Mouse (Mus musculus): ENCODE data around the gene Porcn. TPM values are rescaled to one million over a fixed set of nuclear protein-coding genes. Genes with fewer than 3 reads are reported as not detected.

The Porcn gene
- polyA plus RNA-seq, 1 experiment from 2014 or later = 11.3 TPM

DNA sequence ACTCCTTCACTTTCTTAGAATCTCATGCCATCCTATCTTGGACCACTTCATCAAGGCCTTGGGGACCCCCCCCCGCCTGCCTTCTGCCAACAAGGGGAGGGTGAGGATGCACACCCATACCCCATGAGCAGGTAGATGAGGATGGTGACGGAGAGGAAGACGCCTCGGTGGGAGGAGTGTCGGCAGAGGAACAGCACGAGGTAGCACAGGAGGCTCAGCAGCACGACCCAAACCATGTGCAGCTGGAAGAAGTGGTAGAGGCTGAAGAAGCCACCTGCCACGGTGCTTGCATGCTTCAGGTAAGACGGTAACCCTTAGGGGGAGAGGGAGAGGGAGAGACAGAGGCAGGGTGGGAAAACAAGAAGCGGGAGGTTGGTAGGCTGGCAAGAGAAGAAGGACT is 2.2 kb downstream of the Porcn start:
- H3K9ac ChIP-seq = no peak overlapping the region
- no peak overlapping the region for H3K27ac ChIP-seq
- ATAC-seq (ENCODE audit: insufficient read depth, low FRiP score, low read depth) = no peak
- H3K4me1 ChIP-seq = no peaks in the 10 kb centered on the region
- 81% methylated on average over 10 of the region's 10 CpGs for WGBS
- no peak overlapping the region for H3K4me3 ChIP-seq (replicated peaks)
- no peaks in the 10 kb centered on the region for H3K27me3 ChIP-seq (replicated peaks)
- H3K9me3 ChIP-seq = no peaks in the 10 kb centered on the region
- H3K4me2 ChIP-seq = no peak overlapping the region
- no peaks in the 10 kb centered on the region for H3K36me3 ChIP-seq

GRCm38 (mm10) chrX:8203105-8203504 is 3.2 kb downstream of the Porcn start:
- WGBS = 90% methylated on average over 14 of the region's 14 CpGs
- H3K36me3 ChIP-seq = no peaks in the 10 kb centered on the region
- H3K4me2 ChIP-seq = no peak overlapping the region
- H3K27ac ChIP-seq = no peak overlapping the region
- no peak for ATAC-seq (ENCODE audit: insufficient read depth, low FRiP score, low read depth)
- no peaks in the 10 kb centered on the region for H3K4me1 ChIP-seq
- H3K27me3 ChIP-seq (replicated peaks) = no peaks in the 10 kb centered on the region
- H3K9ac ChIP-seq = no peak overlapping the region
- H3K9me3 ChIP-seq = no peaks in the 10 kb centered on the region
- no peak overlapping the region for H3K4me3 ChIP-seq (replicated peaks)

GRCm38 (mm10) chrX:8193419-8193723 is 13.0 kb downstream of the Porcn start, which contains the start of gene Ebp:
Gene Ebp, minus strand, starts transcription at chrX:8193512.
- no peaks in the 10 kb centered on the region for H3K36me3 ChIP-seq
- peak within 1 kb of the TSS; percentile 57; the same call in 1 of the 2 replicates for H3K27ac ChIP-seq
- H3K27me3 ChIP-seq (replicated peaks) = no peaks in the 10 kb centered on the region
- H3K4me3 ChIP-seq (replicated peaks) = peak within 1 kb of the TSS; percentile 55
- peak within 1 kb of the TSS; percentile 39 for H3K9ac ChIP-seq
- 32% methylated on average over 10 of the region's 10 CpGs for WGBS
- H3K9me3 ChIP-seq = no peaks in the 10 kb centered on the region
- no peaks in the 10 kb centered on the region for H3K4me1 ChIP-seq
- peak within 1 kb of the TSS; percentile 62 for H3K4me2 ChIP-seq
- ATAC-seq (ENCODE audit: insufficient read depth, low FRiP score, low read depth) = no peak

- H3K4me2 ChIP-seq = peak overlapping the region; percentile 62
- H3K27me3 ChIP-seq (replicated peaks) = no peaks in the 10 kb centered on the region
- peak overlapping the region; percentile 39 for H3K9ac ChIP-seq
- 15% methylated on average over 38 of the region's 38 CpGs for WGBS
- peak overlapping the region; percentile 55 for H3K4me3 ChIP-seq (replicated peaks)
- no peaks in the 10 kb centered on the region for H3K4me1 ChIP-seq
- no peaks in the 10 kb centered on the region for H3K9me3 ChIP-seq
- H3K27ac ChIP-seq = peak overlapping the region; percentile 57; the same call in 1 of the 2 replicates
- H3K36me3 ChIP-seq = no peaks in the 10 kb centered on the region
- peak; percentile 98 for ATAC-seq (ENCODE audit: insufficient read depth, low FRiP score, low read depth)
Measured at GRCm38 (mm10) chrX:8192640-8193418, 13.5 kb downstream of the Porcn start.

GRCm38 (mm10) chrX:8192126-8192639 is 14.1 kb downstream of the Porcn start:
- peak; percentile 9; the same call in 1 of the 2 replicates for ATAC-seq (ENCODE audit: insufficient read depth, low FRiP score, low read depth)

GRCm38 (mm10) chrX:8182871-8183540 is 23.3 kb downstream of the Porcn start:
- no peak overlapping the region for H3K9ac ChIP-seq
- H3K9me3 ChIP-seq = no peaks in the 10 kb centered on the region
- no peak overlapping the region for H3K4me2 ChIP-seq
- H3K27me3 ChIP-seq (replicated peaks) = no peaks in the 10 kb centered on the region
- H3K36me3 ChIP-seq = no peaks in the 10 kb centered on the region
- no peaks in the 10 kb centered on the region for H3K4me1 ChIP-seq
- WGBS = 13% methylated on average over 7 of the region's 7 CpGs
- no peak overlapping the region for H3K4me3 ChIP-seq (replicated peaks)
- H3K27ac ChIP-seq = no peak overlapping the region
- ATAC-seq (ENCODE audit: insufficient read depth, low FRiP score, low read depth) = no peak

More at GRCm38 (mm10) chrX:8192126-8192639, 14.1 kb downstream of the Porcn start:
- H3K9ac ChIP-seq = peak overlapping the region; percentile 39
- H3K4me3 ChIP-seq (replicated peaks) = peak overlapping the region; percentile 55
- H3K36me3 ChIP-seq = no peaks in the 10 kb centered on the region
- H3K4me2 ChIP-seq = peak overlapping the region; percentile 62
- no peaks in the 10 kb centered on the region for H3K9me3 ChIP-seq
- WGBS = 14% methylated on average over 13 of the region's 13 CpGs
- H3K27me3 ChIP-seq (replicated peaks) = no peaks in the 10 kb centered on the region
- no peaks in the 10 kb centered on the region for H3K4me1 ChIP-seq
- peak overlapping the region; percentile 57; the same call in 1 of the 2 replicates for H3K27ac ChIP-seq

- Histone ChIP-seq H3K4me2 (no peak overlapping the region), H3K9me3 (no peaks in the 10 kb centered on the region), H3K9ac (no peak overlapping the region), H3K4me3 (replicated peaks) (no peak overlapping the region), H3K4me1 (no peaks in the 10 kb centered on the region; the same call in 1 of the 2 replicates), H3K36me3 (no peaks in the 10 kb centered on the region), H3K27ac (no peak overlapping the region), H3K27me3 (replicated peaks) (no peaks in the 10 kb centered on the region)
- ATAC-seq (ENCODE audit: insufficient read depth, low FRiP score, low read depth) = no peak
- WGBS = 89% methylated on average over 5 of the region's 5 CpGs
Measured at GRCm38 (mm10) chrX:8179646-8180045, 26.7 kb downstream of the Porcn start.

GRCm38 (mm10) chrX:8178871-8179270 is 27.5 kb downstream of the Porcn start:
- Histone ChIP-seq H3K4me2 (no peak overlapping the region), H3K27me3 (replicated peaks) (no peaks in the 10 kb centered on the region), H3K9ac (no peak overlapping the region), H3K27ac (no peak overlapping the region), H3K9me3 (no peaks in the 10 kb centered on the region), H3K36me3 (no peaks in the 10 kb centered on the region), H3K4me3 (replicated peaks) (no peak overlapping the region), H3K4me1 (no peaks in the 10 kb centered on the region; the same call in 1 of the 2 replicates)
- 82% methylated on average over 2 of the region's 2 CpGs for WGBS
- no peak for ATAC-seq (ENCODE audit: insufficient read depth, low FRiP score, low read depth)

DNA sequence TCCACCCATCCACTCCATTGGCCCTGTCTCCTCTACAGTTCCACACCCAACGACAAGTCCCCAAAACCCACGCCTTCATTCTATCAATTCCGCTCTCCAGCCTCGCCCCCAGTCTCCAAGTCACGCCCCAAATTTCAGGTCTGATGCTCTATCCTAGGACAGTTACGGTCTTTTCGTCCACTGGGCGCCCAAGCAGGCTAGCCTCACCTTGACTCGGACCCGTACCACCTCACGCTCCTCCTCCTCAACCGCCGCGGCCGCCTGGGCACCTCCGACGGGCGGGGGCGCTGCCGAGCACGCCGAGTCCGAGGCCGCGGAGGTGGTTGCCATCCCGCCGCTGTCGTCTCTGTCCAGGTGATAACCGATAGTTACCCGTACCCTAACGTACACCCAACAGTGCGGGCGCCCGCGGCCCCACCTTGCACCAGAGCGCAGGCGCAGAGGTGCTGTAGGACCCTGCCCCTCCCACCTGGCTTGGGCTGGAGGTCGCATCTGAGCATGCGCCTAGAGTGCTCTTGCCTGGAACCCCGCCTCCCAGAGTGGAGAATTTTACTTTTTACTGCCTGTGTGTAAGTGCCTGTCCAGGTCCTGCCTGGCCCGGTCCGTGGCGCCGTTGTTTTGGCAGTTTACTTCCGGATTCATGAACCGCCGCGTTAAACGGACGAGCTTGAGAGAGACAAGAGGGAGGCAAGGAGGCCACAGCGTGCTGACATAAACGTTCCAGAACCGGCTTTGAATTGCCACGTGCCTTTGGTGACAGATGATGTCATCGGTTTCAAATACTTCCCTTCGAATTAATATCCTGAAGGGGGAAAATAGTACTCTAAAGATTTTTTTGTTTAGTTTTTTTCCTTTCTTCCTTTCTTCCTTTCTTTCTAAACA is 30.6 kb downstream of the Porcn start, which contains the start of gene Tbc1d25:
Tbc1d25 (minus strand) TSS at position 678 of the 882 bp plus-strand sequence.
- Histone ChIP-seq H3K4me3 (replicated peaks) (peak within 1 kb of the TSS; percentile 64), H3K9ac (peak within 1 kb of the TSS; percentile 39; the same call in 1 of the 2 replicates), H3K27me3 (replicated peaks) (no peaks in the 10 kb centered on the region), H3K4me1 (no peaks in the 10 kb centered on the region; the same call in 1 of the 2 replicates), H3K36me3 (no peaks in the 10 kb centered on the region), H3K27ac (peak within 1 kb of the TSS; percentile 69), H3K4me2 (peak within 1 kb of the TSS; percentile 54), H3K9me3 (no peaks in the 10 kb centered on the region)
- WGBS = 14% methylated on average over 54 of the region's 56 CpGs
- ATAC-seq (ENCODE audit: insufficient read depth, low FRiP score, low read depth) = peak; percentile 97

GRCm38 (mm10) chrX:8175169-8175503 is 31.2 kb downstream of the Porcn start:
- H3K9me3 ChIP-seq = no peaks in the 10 kb centered on the region
- no peaks in the 10 kb centered on the region for H3K27me3 ChIP-seq (replicated peaks)
- no peak overlapping the region; the same call in 1 of the 2 replicates for H3K27ac ChIP-seq
- H3K4me2 ChIP-seq = peak overlapping the region; percentile 54
- H3K4me3 ChIP-seq (replicated peaks) = peak overlapping the region; percentile 64
- no peaks in the 10 kb centered on the region; the same call in 1 of the 2 replicates for H3K4me1 ChIP-seq
- no peak for ATAC-seq (ENCODE audit: insufficient read depth, low FRiP score, low read depth)
- WGBS = 13% methylated on average over 4 of the region's 4 CpGs
- H3K36me3 ChIP-seq = no peaks in the 10 kb centered on the region
- H3K9ac ChIP-seq = no peak overlapping the region

Data from stomach, embryonic 15.5 days (tissue).